In the genomic region with DNA sequence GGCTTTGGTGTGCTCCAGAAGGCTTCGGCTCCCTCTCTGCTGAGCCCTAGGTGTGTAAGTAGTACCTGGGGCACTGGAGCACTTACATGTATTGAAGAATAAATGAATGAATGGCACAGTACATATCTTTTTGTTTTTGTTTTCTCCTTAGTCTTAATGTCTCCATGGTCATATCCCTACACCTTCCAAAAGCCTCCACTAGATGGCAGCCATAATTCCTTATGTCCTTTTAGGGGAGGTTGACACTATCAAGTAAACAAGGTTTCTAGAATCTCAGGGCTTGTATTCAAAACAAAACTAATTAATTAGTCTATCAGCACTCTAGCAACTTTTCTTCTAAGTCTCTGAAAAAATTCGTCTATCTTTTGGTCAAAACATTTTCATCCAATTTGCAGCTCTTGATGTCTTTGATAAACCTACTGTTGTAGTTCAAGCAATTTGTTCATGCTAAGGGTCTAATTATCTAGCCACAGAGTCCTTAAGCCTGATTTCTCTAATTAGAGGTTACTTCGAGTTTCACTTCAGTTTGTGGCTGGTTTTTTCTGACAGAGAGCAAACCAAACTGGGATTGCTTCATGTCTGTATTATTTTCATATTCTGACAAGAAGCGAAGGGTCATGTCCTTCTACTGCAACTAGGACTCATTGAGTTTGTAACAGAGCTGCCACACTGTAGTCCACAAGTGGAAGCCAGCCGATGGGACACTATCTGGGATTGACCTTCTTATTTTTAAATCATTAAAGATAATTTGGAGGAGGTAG, we compare ENCODE assay signal across 9 mouse cellular contexts.
DNase-seq lines count a peak whose midpoint lies in the region; ATAC-seq and TF ChIP-seq lines count a peak whose summit lies in the region.
"Had no signal": no experiment of that assay in that cellular context is flagged by ENCODE, and none has a peak within 500 bp of the region (broad histone marks: within the 10 kb centered on the region; RNA-seq: fewer than 3 reads in every experiment).

No protein-coding gene starts in this region.

- H3K4me2 ChIP-seq in kidney, embryonic 15.5 days, result no peak overlapping the region
- no peak overlapping the region for H3K4me2 ChIP-seq in embryonic facial prominence, embryonic 14.5 days (ENCODE audit: low read depth, low read length)
- H3K4me2 ChIP-seq: limb, embryonic 15.5 days had no signal

- no peak overlapping the region for H3K27ac ChIP-seq in kidney, adult 2 months (ENCODE audit: insufficient read depth, low read depth, low read length)
- H3K27ac ChIP-seq in kidney, embryonic 15.5 days, result no peak overlapping the region
- no peak overlapping the region for H3K27ac ChIP-seq in embryonic facial prominence, embryonic 14.5 days (replicated peaks; ENCODE audit: low read depth, low read length)
- H3K27ac ChIP-seq: limb, embryonic 15.5 days had no signal

- no peaks in the 10 kb centered on the region for H3K9me3 ChIP-seq in kidney, embryonic 15.5 days (replicated peaks)
- no peaks in the 10 kb centered on the region for H3K9me3 ChIP-seq in embryonic facial prominence, embryonic 14.5 days (ENCODE audit: control insufficient read depth, low read length)
- H3K9me3 ChIP-seq: limb, embryonic 15.5 days had no signal

- no peak overlapping the region for H3K4me3 ChIP-seq in kidney, adult 2 months (ENCODE audit: insufficient read depth, low read depth, low read length)
- no peak overlapping the region for H3K4me3 ChIP-seq in kidney, embryonic 15.5 days (replicated peaks)
- no peak overlapping the region for H3K4me3 ChIP-seq in embryonic facial prominence, embryonic 14.5 days (ENCODE audit: low read depth, low read length)
- H3K4me3 ChIP-seq: limb, embryonic 15.5 days had no signal

- 60% methylated on average over 5 of the region's 5 CpGs for WGBS in kidney, adult 2 months
- WGBS in kidney, embryonic 15.5 days, result 65% methylated on average over 5 of the region's 5 CpGs
- WGBS in embryonic facial prominence, embryonic 14.5 days, result 57% methylated on average over 5 of the region's 5 CpGs

- no peaks in the 10 kb centered on the region for H3K36me3 ChIP-seq in kidney, adult 2 months (ENCODE audit: control insufficient read depth, insufficient read depth, low read length)
- H3K36me3 ChIP-seq in kidney, embryonic 15.5 days, result peaks cover 9% of the 10 kb centered on the region; the same call in 1 of the 2 replicates
- no peaks in the 10 kb centered on the region for H3K36me3 ChIP-seq in embryonic facial prominence, embryonic 14.5 days (ENCODE audit: control insufficient read depth, insufficient read depth, low read length)
- H3K36me3 ChIP-seq: limb, embryonic 15.5 days had no signal

- no peak for TF ChIP-seq CTCF in kidney, adult 2 months (conservative IDR thresholded peaks at IDR 0.05; ENCODE audit: insufficient read depth, insufficient read length, low read depth, low read length)

- H3K27me3 ChIP-seq in kidney, adult 2 months (replicated peaks; ENCODE audit: control insufficient read depth, insufficient read depth, low read length), result no peaks in the 10 kb centered on the region
- no peaks in the 10 kb centered on the region for H3K27me3 ChIP-seq in kidney, embryonic 15.5 days
- H3K27me3 ChIP-seq in embryonic facial prominence, embryonic 14.5 days (replicated peaks; ENCODE audit: control insufficient read depth, insufficient read depth, low read length), result no peaks in the 10 kb centered on the region
- H3K27me3 ChIP-seq: limb, embryonic 15.5 days had no signal

- ATAC-seq in kidney, embryonic 15.5 days (replicated peaks; ENCODE audit: low FRiP score), result no peak
- ATAC-seq in embryonic facial prominence, embryonic 14.5 days (ENCODE audit: low read depth), result 0 out of 2 replicates have a peak, but pooled peaks have one; percentile 57

- no peak for TF ChIP-seq POLR2A in kidney, adult 2 months (IDR thresholded peaks at IDR 0.05; ENCODE audit: low read depth, low read length)

- no peak overlapping the region for H3K9ac ChIP-seq in kidney, embryonic 15.5 days
- no peak overlapping the region for H3K9ac ChIP-seq in embryonic facial prominence, embryonic 14.5 days (ENCODE audit: low read depth, low read length)
- H3K9ac ChIP-seq: limb, embryonic 15.5 days had no signal

- no peaks in the 10 kb centered on the region for H3K4me1 ChIP-seq in kidney, adult 2 months (ENCODE audit: control insufficient read depth, insufficient read depth, low read length)
- no peaks in the 10 kb centered on the region for H3K4me1 ChIP-seq in kidney, embryonic 15.5 days
- H3K4me1 ChIP-seq in embryonic facial prominence, embryonic 14.5 days (ENCODE audit: control insufficient read depth, insufficient read depth, low read length), result no peaks in the 10 kb centered on the region
- H3K4me1 ChIP-seq: limb, embryonic 15.5 days had no signal

- DNase-seq in kidney, adult 2 months, result peak; percentile 67
- DNase-seq in B cell, adult 2 months, result peak; percentile 49 to 60
- peak; percentile 69 for DNase-seq in Muller cell, postnatal 12 days (ENCODE audit: inconsistent ontology term)
- peak; percentile 73 for DNase-seq in embryonic facial prominence, embryonic 14.5 days (ENCODE audit: low spot score)
- DNase-seq in kidney, adult 8-10 months, result peak; percentile 42 to 49
- peak; percentile 72 for DNase-seq in naive thymus-derived CD4-positive, alpha-beta T cell, adult 2 months (ENCODE audit: low read depth)
- DNase-seq in urinary bladder, adult 18-20 months (ENCODE audit: low spot score in 2 of 2), result no peak

Comparison
In these comparisons a context has a peak if more than half of its experiments do, and no peak if none do; other contexts are left out.
1. DNase-seq: peak in kidney, adult 2 months (single experiment), B cell, adult 2 months (2 of 2), Muller cell, postnatal 12 days (single experiment), embryonic facial prominence, embryonic 14.5 days (single experiment), kidney, adult 8-10 months (2 of 2) and naive thymus-derived CD4-positive, alpha-beta T cell, adult 2 months (single experiment); none in urinary bladder, adult 18-20 months (0 of 2).